Mouse (Mus musculus) ES-E14 (cell line): ENCODE measurements around the gene Rbm47. TPM values are rescaled to one million over a fixed set of nuclear protein-coding genes. Genes with fewer than 3 reads are reported as not detected.

Experiments
- DNase-seq: peaks from one replicate; pipeline ENCODE4 v3.0.0-alpha.2; 2013; ENCODE audit warnings: low read depth, low spot score
- H3K27ac ChIP-seq: 2 replicates; pipeline ENCODE4 v1.5.1; 2012; ENCODE audit warnings: low read depth, mild to moderate bottlenecking, low read length, moderate library complexity, mixed read lengths; ENCODE audit not compliant: poor library complexity, insufficient read depth, severe bottlenecking
- H3K36me3 ChIP-seq: 2 replicates; pipeline ENCODE4 v1.6.1; 2012; ENCODE audit warnings: mild to moderate bottlenecking, low read length, moderate library complexity, mixed read lengths; ENCODE audit not compliant: control insufficient read depth, poor library complexity, insufficient read depth, severe bottlenecking
- H3K4me1 ChIP-seq, 2 experiments: fragments of 150-350 bp in 1 of 2; sonication (generic) in 1 of 2; 2 replicates each; pipeline ENCODE4 v1.6.1; 2012; ENCODE audit warnings: low read length in 2 of 2, mild to moderate bottlenecking in 1 of 2, mixed read lengths in 1 of 2; ENCODE audit not compliant: control insufficient read depth in 2 of 2, insufficient read depth in 2 of 2, poor library complexity in 1 of 2
- H3K4me3 ChIP-seq, 2 experiments: fragments of 150-350 bp in 1 of 2; sonication (generic) in 1 of 2; 2 replicates each; pipeline ENCODE4 v1.5.1; 2012; ENCODE audit warnings: low read length in 2 of 2, low read depth in 1 of 2, mild to moderate bottlenecking in 1 of 2, mixed read lengths in 1 of 2; ENCODE audit not compliant: insufficient read depth in 1 of 2, poor library complexity in 1 of 2, severe bottlenecking in 1 of 2
- H3K9ac ChIP-seq: 2 replicates; pipeline ENCODE4 v1.6.1; 2012; ENCODE audit warnings: low read depth, mild to moderate bottlenecking, low read length, mixed read lengths; ENCODE audit not compliant: poor library complexity, insufficient read depth, severe bottlenecking
- H3K9me3 ChIP-seq: fragments of 150-350 bp; sonication (generic); 2 replicates; pipeline ENCODE4 v1.6.1; 2012; ENCODE audit warnings: low read depth, mild to moderate bottlenecking, low read length; ENCODE audit not compliant: control insufficient read depth, insufficient read depth
- CHD2 ChIP-seq: IDR thresholded peaks from 2 replicates; pipeline ENCODE4 v1.6.1; 2014; ENCODE audit warnings: mild to moderate bottlenecking, low read depth, low read length, inconsistent platforms
- HCFC1 ChIP-seq: IDR thresholded peaks from 2 replicates; pipeline ENCODE4 v1.6.1; 2012; ENCODE audit warnings: low read length, inconsistent platforms, borderline replicate concordance; ENCODE audit not compliant: insufficient read depth
- MAFK ChIP-seq: IDR thresholded peaks from 2 replicates; pipeline ENCODE4 v1.6.1; 2014; ENCODE audit warnings: mild to moderate bottlenecking, low read depth, low read length, inconsistent platforms; ENCODE audit not compliant: insufficient read depth
- ZC3H11A ChIP-seq: IDR thresholded peaks from 2 replicates; pipeline ENCODE4 v1.6.1; 2012; ENCODE audit warnings: low read depth, mild to moderate bottlenecking, inconsistent platforms, low read length, borderline replicate concordance
- ZNF384 ChIP-seq: IDR thresholded peaks from 2 replicates; pipeline ENCODE4 v1.6.1; 2012; ENCODE audit warnings: low read depth, low read length, inconsistent platforms
- in situ Hi-C, 2 experiments: fragments of 600-800 bp; cut with MboI; formaldehyde crosslinking; loops; one replicate each; pipeline ENCODE4 v1.15.1; 2025; ENCODE audit warnings: low sequenced_read_pairs in 2 of 2, inconsistent platforms in 1 of 2; ENCODE audit not compliant: unreplicated experiment in 2 of 2
- total RNA-seq: library from RNA; depleted of rRNA; stranded (reverse); fragments of 300-350 nt; gene quantifications from 2 replicates; pipeline ENCODE4 v1.2.3, GENCODE M21; 2012

Gene Rbm47
- total RNA-seq, 1 experiment: 13.4 TPM

GRCm38 (mm10) chr5:66147313-66147712 lies 25.6 kb downstream of the Rbm47 start:
- DNase-seq: no peak
- Histone ChIP-seq H3K27ac (no peak overlapping the region), H3K9me3 (no peaks in the 10 kb centered on the region), H3K4me1 (peaks cover 2 to 4% of the 10 kb centered on the region in 2 experiments; a peak in 1 of 4 replicates), H3K9ac (no peak overlapping the region), H3K36me3 (no peaks in the 10 kb centered on the region), H3K4me3 (no peak overlapping the region)
- in situ Hi-C loops: no loop called here
- no peak for TF ChIP-seq HCFC1
- no peak for TF ChIP-seq ZC3H11A
- TF ChIP-seq MAFK: no peak
- TF ChIP-seq CHD2: no peak
- no peak for TF ChIP-seq ZNF384

- Histone ChIP-seq H3K4me1 (peaks cover 0 to 2% of the 10 kb centered on the region in 2 experiments; a peak in 1 of 4 replicates), H3K9me3 (no peaks in the 10 kb centered on the region), H3K27ac (no peak overlapping the region), H3K36me3 (no peaks in the 10 kb centered on the region; the same call in 1 of the 2 replicates), H3K4me3 (no peak overlapping the region), H3K9ac (no peak overlapping the region)
- no peak for TF ChIP-seq HCFC1
- TF ChIP-seq CHD2: no peak
- no peak for TF ChIP-seq ZNF384
- TF ChIP-seq ZC3H11A: no peak
- no peak for TF ChIP-seq MAFK
- in situ Hi-C loops: no loop called here
- DNase-seq: no peak
Observed at GRCm38 (mm10) chr5:66145583-66145982, 27.3 kb downstream of the Rbm47 start.

DNA sequence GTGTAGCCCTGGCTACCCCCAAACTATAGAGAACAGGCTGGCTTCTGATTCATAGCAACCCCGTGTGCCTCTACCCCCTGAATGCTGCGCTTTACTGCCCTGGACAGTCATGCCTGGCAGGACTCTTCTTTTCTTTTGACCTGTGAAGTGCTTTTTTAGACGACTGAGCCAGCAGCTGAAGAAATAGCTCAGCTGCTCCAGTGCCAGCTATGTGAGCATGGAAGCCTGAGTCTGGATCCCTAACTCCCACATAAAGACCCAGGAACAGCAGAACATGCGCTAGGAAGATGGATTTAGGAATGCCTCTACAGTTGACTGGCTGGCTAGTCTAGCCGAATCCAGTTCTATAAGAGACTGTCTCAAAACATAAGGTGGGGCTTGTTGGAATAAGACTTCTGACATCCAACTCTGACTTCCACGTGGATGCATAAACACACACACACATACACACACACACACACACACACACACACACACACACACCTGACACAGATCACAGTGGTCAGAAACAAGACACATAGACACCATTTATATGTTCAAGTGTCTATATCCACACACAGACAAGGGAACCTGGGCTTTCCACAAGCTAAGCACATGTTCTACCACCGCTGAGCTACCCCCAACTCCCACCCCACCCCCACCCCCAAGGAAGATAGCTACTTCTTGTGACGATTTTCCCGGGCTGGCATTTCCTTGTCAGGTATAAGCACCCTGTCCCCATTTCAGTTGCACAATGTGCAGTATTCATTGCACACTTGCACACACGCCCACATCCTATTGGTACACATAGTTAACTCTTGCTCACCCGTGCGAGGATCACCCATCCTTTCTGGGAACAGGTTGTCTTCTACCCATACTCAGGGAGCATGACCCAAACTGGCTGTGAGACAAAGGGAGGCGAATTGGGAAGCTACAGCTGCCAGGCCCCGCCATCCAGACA lies 29.6 kb downstream of the Rbm47 start:
- Histone ChIP-seq H3K4me3 (no peak overlapping the region), H3K9me3 (no peaks in the 10 kb centered on the region), H3K27ac (no peak overlapping the region), H3K36me3 (no peaks in the 10 kb centered on the region; the same call in 1 of the 2 replicates), H3K9ac (no peak overlapping the region), H3K4me1 (peaks cover 0 to 7% of the 10 kb centered on the region in 2 experiments; a peak in 2 of 4 replicates)
- in situ Hi-C loops: no loop called here
- TF ChIP-seq ZC3H11A (no peak), HCFC1 (no peak), CHD2 (no peak), MAFK (no peak), ZNF384 (no peak)
- DNase-seq: no peak

- no peak overlapping the region for H3K4me3 ChIP-seq
- H3K27ac ChIP-seq: no peak overlapping the region
- in situ Hi-C loops: no loop called here
- TF ChIP-seq HCFC1 (no peak), ZNF384 (no peak), CHD2 (no peak), ZC3H11A (no peak), MAFK (no peak)
- peaks cover 0 to 7% of the 10 kb centered on the region in 2 experiments; a peak in 2 of 4 replicates for H3K4me1 ChIP-seq
- no peaks in the 10 kb centered on the region for H3K9me3 ChIP-seq
- DNase-seq: no peak
- H3K36me3 ChIP-seq: no peaks in the 10 kb centered on the region; the same call in 1 of the 2 replicates
- no peak overlapping the region for H3K9ac ChIP-seq
Observed at GRCm38 (mm10) chr5:66141474-66141873, 31.4 kb downstream of the Rbm47 start.
